Mouse (Mus musculus): ENCODE results near the gene Lcn2.

DNA sequence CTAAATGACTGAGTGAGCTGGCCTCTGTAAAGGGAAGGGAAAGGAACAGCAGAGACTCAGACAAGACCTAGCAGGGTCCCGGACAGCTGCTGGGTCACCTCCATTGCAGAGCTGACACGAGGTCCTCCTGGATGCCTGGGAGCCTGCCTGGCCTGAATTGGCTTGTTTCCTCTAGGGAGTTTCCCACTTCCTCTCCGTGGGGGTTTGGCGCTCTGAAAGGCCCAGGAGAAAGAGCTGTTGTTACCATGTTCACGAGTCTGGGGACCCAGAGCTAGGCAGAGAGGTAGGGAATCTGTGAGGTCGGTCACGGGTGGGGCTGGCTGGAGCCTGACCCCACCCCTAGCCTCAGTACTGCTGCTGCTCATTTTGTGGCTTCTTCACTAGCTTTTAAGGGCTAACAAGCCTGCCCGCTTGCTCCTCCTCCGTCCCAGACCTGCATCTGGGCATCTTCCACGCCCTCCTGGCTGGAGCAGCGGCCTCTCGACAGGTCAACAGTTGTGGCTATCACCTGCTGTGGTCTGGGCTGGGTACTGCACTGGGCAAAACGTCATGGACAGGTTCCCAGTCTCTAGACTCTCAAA, 37.5 kb downstream of the Lcn2 start:
- no peak for TF ChIP-seq CTCF (conservative IDR thresholded peaks at IDR 0.05; ENCODE audit: insufficient read depth, insufficient read length, low read depth, low read length)
- TF ChIP-seq POLR2A (IDR thresholded peaks at IDR 0.05; ENCODE audit: low read depth, low read length): no peak
